Mouse (Mus musculus): ENCODE results near the gene Igsf9. TPM values are rescaled to one million over a fixed set of nuclear protein-coding genes. Genes with fewer than 3 reads are reported as not detected.

Igsf9 gene
- total RNA-seq, 2 experiments from 2014 or later: 3.9 to 4.8 TPM

Other genes starting within 250 kb of the Igsf9 start
- not detected for gene Atp1a4, start 223.4 kb upstream of the Igsf9 start, total RNA-seq (2021)
- 100 to 1,000 TPM; 262 to 286 TPM for gene Igsf8, start 220.1 kb upstream of the Igsf9 start, total RNA-seq (2021)
- gene Atp1a2, start 183.7 kb upstream of the Igsf9 start, total RNA-seq (2021): 100 to 1,000 TPM; 555 to 598 TPM
- 10 to 100 TPM; 70.6 to 75.4 TPM for gene Kcnj9, start 152.5 kb upstream of the Igsf9 start, total RNA-seq (2021)
- gene Kcnj10, start 140.6 kb upstream of the Igsf9 start, total RNA-seq (2021): 10 to 100 TPM; 82.6 to 88.4 TPM
- gene Pigm, start 105.2 kb upstream of the Igsf9 start, total RNA-seq (2021): 1 to 10 TPM; 7.8 to 8.5 TPM
- gene Slamf9, start 6.4 kb upstream of the Igsf9 start, total RNA-seq (2021): under 1 TPM; 0.33 to 0.47 TPM
- gene Tagln2, start 18.3 kb downstream of the Igsf9 start, total RNA-seq (2021): 10 to 100 TPM in 1 of 2 experiments, 1 to 10 TPM in 1; 9.2 to 11.7 TPM
- gene Cfap45, start 39.0 kb downstream of the Igsf9 start, total RNA-seq (2021): 1 to 10 TPM; 3.4 to 4.0 TPM
- under 1 TPM; 0.27 to 0.43 TPM for gene Vsig8, start 74.2 kb downstream of the Igsf9 start, total RNA-seq (2021)
- gene Slamf8, start 108.8 kb downstream of the Igsf9 start, total RNA-seq (2021): not detected
- gene Fcrl6, start 120.8 kb downstream of the Igsf9 start, total RNA-seq (2021): not detected
- gene Dusp23, start 151.2 kb downstream of the Igsf9 start, total RNA-seq (2021): 1 to 10 TPM; 5.9 to 8.5 TPM
- not detected for gene Crp, start 216.3 kb downstream of the Igsf9 start, total RNA-seq (2021)